ENCODE assay signal across 8 mouse cellular contexts in the genomic region with DNA sequence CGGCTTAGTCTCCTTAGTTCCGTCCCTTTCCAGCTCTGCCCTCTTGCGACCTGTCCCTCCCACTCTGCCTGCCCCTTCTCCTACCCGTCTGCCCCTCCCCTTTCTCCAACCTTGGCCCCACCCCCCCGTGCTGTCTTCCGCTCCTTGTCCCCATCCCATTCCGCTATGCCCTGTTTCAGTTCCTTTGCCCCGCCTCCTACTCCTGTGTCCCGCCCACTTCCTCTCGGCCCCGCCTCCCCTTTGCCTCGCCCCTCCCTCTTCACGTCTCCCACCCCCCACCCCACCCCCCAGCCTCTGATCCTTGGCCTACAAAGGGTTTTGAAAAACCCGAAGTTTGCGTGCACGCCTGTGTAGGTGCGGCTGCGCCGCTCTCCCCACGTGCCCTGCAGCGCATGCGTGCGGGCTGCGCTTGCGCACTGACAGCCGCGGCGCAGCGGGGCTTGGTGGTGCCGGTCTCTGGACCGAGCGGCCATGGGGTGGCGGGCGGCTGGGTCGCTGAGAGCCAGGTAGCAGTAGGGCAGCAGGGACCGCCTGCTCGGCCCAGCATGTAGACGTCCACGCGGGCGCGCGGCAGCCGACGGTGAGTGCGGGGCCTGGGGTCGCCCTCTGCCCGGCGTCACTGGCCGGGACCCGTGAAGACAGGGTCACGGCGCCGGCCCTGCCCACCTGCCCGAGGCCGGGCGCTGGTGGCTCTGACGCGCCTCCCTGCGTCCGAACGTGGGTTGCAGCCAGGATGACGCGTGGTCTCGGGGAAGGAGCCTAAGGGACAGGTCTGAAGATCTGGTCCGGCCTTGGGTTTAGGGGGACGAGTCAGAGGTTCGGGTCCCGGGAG. TPM values are rescaled to one million over a fixed set of nuclear protein-coding genes. Genes with fewer than 3 reads are reported as not detected.
A peak's percentile ranks its signal among the peaks of the same experiment; 100 is the strongest.
DNase-seq lines count a peak whose midpoint lies in the region; ATAC-seq and TF ChIP-seq lines count a peak whose summit lies in the region.

No protein-coding gene starts in this region.

- H3K27me3 ChIP-seq in Patski = no peaks in the 10 kb centered on the region
- no peaks in the 10 kb centered on the region for H3K27me3 ChIP-seq in hindbrain, embryonic 13.5 days

- WGBS in hindbrain, embryonic 13.5 days = under 1% methylated on average over 64 of the region's 69 CpGs

- peak overlapping the region; percentile 93 for H3K27ac ChIP-seq in hindbrain, embryonic 13.5 days

- H3K36me3 ChIP-seq in hindbrain, embryonic 13.5 days = peaks cover 26% of the 10 kb centered on the region

- peak; percentile 73 for DNase-seq in Patski (ENCODE audit: low read depth, low spot score)
- DNase-seq in cerebellum, postnatal 14 days = peak; percentile 95
- DNase-seq in frontal cortex, postnatal 14 days (ENCODE audit: low spot score in 2 of 2) = peak; percentile 91 to 92
- DNase-seq in layer of hippocampus, postnatal 25 days (ENCODE audit: extremely low spot score in 1 of 2, low spot score in 1 of 2) = peak; percentile 77 to 89
- DNase-seq in lung, postnatal 25 days (ENCODE audit: low spot score) = peak; percentile 96
- DNase-seq in retina, embryonic 14.5 days (ENCODE audit: low spot score) = peak; percentile 97
- peak; percentile 98 for DNase-seq in thymus, postnatal 4 days

- peak overlapping the region; percentile 85 for H3K4me3 ChIP-seq in hindbrain, embryonic 13.5 days

- peaks cover 43% of the 10 kb centered on the region for H3K4me1 ChIP-seq in hindbrain, embryonic 13.5 days (replicated peaks)

- peak; percentile 88 for TF ChIP-seq CTCF in Patski (IDR thresholded peaks at IDR 0.05)

- CTCF ChIA-PET in Patski (lab: Charles Lee) = no interaction called here

- no peaks in the 10 kb centered on the region for H3K9me3 ChIP-seq in hindbrain, embryonic 13.5 days

- in situ Hi-C loops in Patski (cut with MboI; ENCODE audit: low pct_unique_long_range_greater_than_20kb) = no loop called here

- POLR2A ChIA-PET in Patski (lab: Charles Lee) = no interaction called here

- H3K4me2 ChIP-seq in hindbrain, embryonic 13.5 days = peak overlapping the region; percentile 97

- ATAC-seq in Patski = peak; percentile 77
- ATAC-seq in hindbrain, embryonic 13.5 days (ENCODE audit: low FRiP score) = peak; percentile 98

- peak overlapping the region; percentile 91 for H3K9ac ChIP-seq in hindbrain, embryonic 13.5 days

RNA-seq across cellular contexts. Expression of a gene that starts 1.4 kb away (rescaled TPM):
- polyA plus RNA-seq in Patski (2021) = 87.0 TPM
- polyA plus RNA-seq in hindbrain, embryonic 13.5 days (2015; fragmentation: Nextera tagmentation; extraction: Ambion mirVana) = 82.5 and 84.5 TPM in 2 replicates
- total RNA-seq in layer of hippocampus, postnatal 25 days (2021) = 10 to 100 TPM; 67.1 to 68.5 TPM

RNA-seq across cellular contexts. Expression of a gene that starts 37.6 kb away (rescaled TPM):
- polyA plus RNA-seq in Patski (2021) = 4.0 TPM
- 15.1 and 15.9 TPM in 2 replicates for polyA plus RNA-seq in hindbrain, embryonic 13.5 days (2015; fragmentation: Nextera tagmentation; extraction: Ambion mirVana)
- total RNA-seq in layer of hippocampus, postnatal 25 days (2021) = 10 to 100 TPM; 41.5 to 42.5 TPM

Comparison
In these comparisons a context has a peak if more than half of its experiments do, and no peak if none do; other contexts are left out.
1. Peak in every context shown above with its lines: DNase-seq, ATAC-seq, H3K4me3 ChIP-seq and H3K27ac ChIP-seq.